9 mouse cellular contexts compared by ENCODE assay signal in genomic region chr19:30114919-30115441, GRCm38 (mm10).
DNase-seq lines count a peak whose midpoint lies in the region; ATAC-seq lines count a peak whose summit lies in the region.
"Had no signal": no experiment of that assay in that cellular context is flagged by ENCODE, and none has a peak within 500 bp of the region (broad histone marks: within the 10 kb centered on the region; RNA-seq: fewer than 3 reads in every experiment).

No protein-coding gene starts in this region.

- H3K27ac ChIP-seq in heart, embryonic 13.5 days (replicated peaks), result no peak overlapping the region
- H3K27ac ChIP-seq in heart, embryonic 12.5 days (ENCODE audit: poor library complexity, severe bottlenecking), result no peak overlapping the region
- no peak overlapping the region for H3K27ac ChIP-seq in midbrain, embryonic 11.5 days (ENCODE audit: low read depth, low read length)

- no peak overlapping the region for H3K9ac ChIP-seq in heart, embryonic 13.5 days
- H3K9ac ChIP-seq in heart, embryonic 12.5 days, result no peak overlapping the region
- no peak overlapping the region for H3K9ac ChIP-seq in midbrain, embryonic 11.5 days (ENCODE audit: low read length)

- H3K4me3 ChIP-seq in heart, embryonic 13.5 days, result no peak overlapping the region
- H3K4me3 ChIP-seq in heart, embryonic 12.5 days, result no peak overlapping the region
- no peak overlapping the region for H3K4me3 ChIP-seq in midbrain, embryonic 11.5 days (ENCODE audit: low read depth, low read length)
- H3K4me3 ChIP-seq: erythroblast, embryonic 14.5 days had no signal

- WGBS in heart, embryonic 13.5 days, result 55% methylated on average over 14 of the region's 14 CpGs
- WGBS in heart, embryonic 12.5 days, result 57% methylated on average over 14 of the region's 14 CpGs
- 41% methylated on average over 14 of the region's 14 CpGs for WGBS in midbrain, embryonic 11.5 days

- H3K36me3 ChIP-seq in heart, embryonic 13.5 days, result no peaks in the 10 kb centered on the region
- no peaks in the 10 kb centered on the region for H3K36me3 ChIP-seq in heart, embryonic 12.5 days
- H3K36me3 ChIP-seq in midbrain, embryonic 11.5 days (ENCODE audit: control insufficient read depth, insufficient read depth, low read length), result no peaks in the 10 kb centered on the region

- peak overlapping the region; percentile 22 for H3K4me2 ChIP-seq in heart, embryonic 13.5 days
- H3K4me2 ChIP-seq in heart, embryonic 12.5 days, result no peak overlapping the region
- H3K4me2 ChIP-seq in midbrain, embryonic 11.5 days, result no peak overlapping the region

- no peaks in the 10 kb centered on the region for H3K27me3 ChIP-seq in heart, embryonic 13.5 days (replicated peaks)
- no peaks in the 10 kb centered on the region for H3K27me3 ChIP-seq in heart, embryonic 12.5 days (replicated peaks)
- H3K27me3 ChIP-seq in midbrain, embryonic 11.5 days (ENCODE audit: control insufficient read depth, insufficient read depth, low read length), result no peaks in the 10 kb centered on the region

- DNase-seq in embryo, embryonic 10.5 days (ENCODE audit: low spot score), result peak; percentile 63
- peak; percentile 26 to 40 for DNase-seq in heart, postnatal 10 days
- peak; percentile 89 for DNase-seq in midbrain, embryonic 11.5 days (ENCODE audit: low spot score, missing footprints)
- no peak for DNase-seq in layer of hippocampus, postnatal 36 days
- no peak for DNase-seq in frontal cortex, postnatal 36 days (ENCODE audit: low spot score in 2 of 2)
- no peak for DNase-seq in adrenal gland, postnatal 36 days

- H3K9me3 ChIP-seq in heart, embryonic 13.5 days, result no peaks in the 10 kb centered on the region
- H3K9me3 ChIP-seq in heart, embryonic 12.5 days (replicated peaks), result no peaks in the 10 kb centered on the region
- H3K9me3 ChIP-seq in midbrain, embryonic 11.5 days (ENCODE audit: control insufficient read depth, low read length), result no peaks in the 10 kb centered on the region

- H3K4me1 ChIP-seq in heart, embryonic 13.5 days, result peaks cover 21% of the 10 kb centered on the region
- H3K4me1 ChIP-seq in heart, embryonic 12.5 days (replicated peaks), result peaks cover 17% of the 10 kb centered on the region
- H3K4me1 ChIP-seq in midbrain, embryonic 11.5 days (ENCODE audit: control insufficient read depth, insufficient read depth, low read length), result peaks cover 17% of the 10 kb centered on the region

- intact Hi-C loops in heart, postnatal 10 days (cut with DNase I), result no loop called here

- ATAC-seq in heart, embryonic 13.5 days (ENCODE audit: extremely low read depth, insufficient number of reproducible peaks, low FRiP score, low TSS enrichment), result no peak
- ATAC-seq in heart, embryonic 12.5 days (ENCODE audit: insufficient number of reproducible peaks, low FRiP score), result no peak
- no peak for ATAC-seq in midbrain, embryonic 11.5 days (ENCODE audit: low FRiP score)

Comparison
In these comparisons a context has a peak if more than half of its experiments do, and no peak if none do; other contexts are left out.
1. DNase-seq: peak in embryo, embryonic 10.5 days (single experiment), heart, postnatal 10 days (2 of 2) and midbrain, embryonic 11.5 days (single experiment); none in layer of hippocampus, postnatal 36 days (0 of 2), frontal cortex, postnatal 36 days (0 of 2) and adrenal gland, postnatal 36 days (0 of 2).